Mouse (Mus musculus) leukemia stem cell, adult 10-12 weeks (primary cell): ENCODE measurements around the gene Duoxa1. TPM values are rescaled to one million over a fixed set of nuclear protein-coding genes. Genes with fewer than 3 reads are reported as not detected.

Source experiments
- polyA plus RNA-seq: library from polyadenylated mRNA; stranded (reverse); fragments of >175 nt; gene quantifications from 2 replicates; pipeline ENCODE4 v1.2.3, GENCODE M21; 2012; ENCODE audit warnings: low replicate concordance

Duoxa1 gene
- polyA plus RNA-seq = not detected in 2 replicates

DNA sequence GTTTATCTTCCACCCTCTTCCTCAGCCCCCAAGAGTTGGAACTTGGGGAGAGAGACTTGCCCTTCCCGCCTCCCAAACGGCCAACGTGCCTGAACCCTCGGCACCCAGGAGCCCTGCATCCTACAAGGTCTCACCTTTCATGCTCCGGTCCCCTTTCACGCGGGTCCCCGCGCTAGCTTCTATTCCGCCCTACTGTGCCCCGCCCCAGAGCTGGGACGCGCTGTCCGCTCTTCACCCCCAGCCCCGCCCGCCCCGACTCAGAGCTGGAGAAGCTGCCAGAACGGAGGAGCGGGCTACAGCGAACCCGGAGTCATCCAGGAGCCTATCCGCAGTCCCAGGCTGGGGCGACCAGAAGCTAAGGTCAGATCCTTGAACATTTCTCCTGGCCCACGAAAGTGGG lies at the start of gene Duoxa1:
Gene Duoxa1 (minus strand): TSS at position 195 of the 400 bp plus-strand sequence.

DNA sequence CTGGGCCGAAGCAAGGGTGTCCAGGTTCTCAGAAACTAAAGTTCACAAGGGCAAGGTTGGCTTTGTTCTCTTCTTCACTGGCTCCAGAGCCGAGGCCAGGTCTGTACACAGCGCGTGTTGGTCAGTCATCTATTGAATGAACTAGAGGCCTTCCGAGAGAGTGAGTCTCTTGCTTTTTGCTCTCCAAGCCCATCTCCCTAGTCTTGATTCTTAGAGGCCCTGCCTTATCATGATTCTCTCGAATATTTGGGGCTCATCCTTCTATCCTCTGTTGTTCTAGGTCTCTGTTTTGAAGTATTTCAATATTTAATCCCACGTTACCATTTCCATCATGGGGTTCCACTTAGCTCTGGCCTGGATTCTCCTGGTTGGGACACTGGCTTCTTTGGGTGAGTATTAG lies 1.8 kb upstream of the Duoxa1 start, which contains the start of gene Duox1:
Gene Duox1 (plus strand): TSS at position 301 of the 400 bp plus-strand sequence.

DNA sequence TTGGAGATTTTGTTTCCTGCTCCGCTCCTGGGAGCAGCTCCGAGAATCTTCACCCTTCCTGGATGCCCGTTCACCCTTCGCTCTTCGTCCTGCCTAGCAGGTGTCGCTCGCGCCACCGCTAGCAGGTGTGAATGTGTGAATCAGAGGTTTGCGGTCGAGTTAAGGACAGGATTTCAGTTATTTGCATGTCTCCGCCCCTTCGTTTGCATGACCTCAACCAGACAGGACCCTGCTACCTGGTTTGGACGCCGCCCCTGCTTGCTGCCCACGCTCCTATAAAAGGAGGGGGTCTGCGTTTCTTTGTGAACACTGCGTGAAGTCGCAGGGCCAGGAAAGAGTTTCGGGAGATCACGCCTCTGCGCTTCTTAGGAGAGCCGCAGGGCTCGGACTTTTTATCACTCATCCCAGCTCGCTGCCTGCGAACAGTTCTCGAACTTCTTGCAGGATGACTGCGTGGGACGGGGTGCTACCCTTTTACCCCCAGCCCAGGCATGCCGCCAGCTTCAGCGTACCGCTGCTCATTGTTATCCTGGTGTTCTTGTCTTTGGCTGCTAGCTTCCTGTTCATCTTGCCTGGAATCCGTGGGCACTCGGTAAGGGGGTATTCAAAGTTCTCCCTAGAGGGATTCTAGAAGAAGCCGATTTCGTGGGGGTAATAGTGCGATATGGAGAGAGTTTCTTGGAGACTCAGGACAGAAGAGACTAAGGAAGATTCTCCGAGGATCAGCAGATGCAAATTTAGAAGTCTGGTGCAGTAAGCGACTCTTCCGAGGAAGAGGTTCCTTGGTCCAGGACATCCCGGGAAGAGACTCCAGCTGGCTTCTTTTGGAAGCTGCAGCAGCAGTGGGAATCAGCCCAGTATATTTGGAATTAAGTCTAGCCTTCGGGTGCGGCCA lies 14.7 kb downstream of the Duoxa1 start, which contains the start of gene Duoxa2:
Gene Duoxa2 (plus strand): TSS at position 305 of the 895 bp plus-strand sequence.

DNA sequence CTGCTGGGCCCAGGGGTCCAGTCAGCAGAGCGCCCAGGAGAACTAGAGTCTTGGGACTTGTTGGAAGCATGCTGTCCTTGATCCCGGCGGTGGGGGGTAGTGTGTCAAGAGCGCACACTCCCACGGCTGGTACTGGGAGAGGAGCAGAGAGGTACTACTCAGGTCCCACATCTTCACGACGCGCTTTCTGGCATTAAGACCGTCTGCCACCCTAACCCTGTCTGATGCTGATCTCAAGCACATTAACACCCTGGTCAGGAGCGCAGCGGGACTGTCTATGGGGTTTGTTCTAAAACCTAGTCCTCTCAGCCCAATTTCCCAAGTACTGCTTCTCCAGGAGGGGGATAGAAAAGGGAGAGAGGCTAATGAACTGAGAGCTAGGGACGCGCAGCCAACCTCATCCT lies 15.4 kb downstream of the Duoxa1 start, which contains the start of gene Duox2:
Gene Duox2 (minus strand): TSS at position 354 of the 404 bp plus-strand sequence.

Other genes starting within 250 kb of the Duoxa1 start
- 0.95 and 1.5 TPM in 2 replicates for gene Spg11, start 195.3 kb downstream of the Duoxa1 start, polyA plus RNA-seq
- gene B2m, start 166.0 kb downstream of the Duoxa1 start, polyA plus RNA-seq = 35.5 and 49.1 TPM in 2 replicates
- 0.10 TPM in 1 of 2 replicates, not detected in the other for gene Trim69, start 153.0 kb downstream of the Duoxa1 start, polyA plus RNA-seq
- 0.07 TPM in 1 of 2 replicates, not detected in the other for gene Patl2, start 127.5 kb downstream of the Duoxa1 start, polyA plus RNA-seq
- gene Terb2, start 127.5 kb downstream of the Duoxa1 start, polyA plus RNA-seq = not detected in 2 replicates
- 4.3 and 4.7 TPM in 2 replicates for gene Sord, start 79.0 kb downstream of the Duoxa1 start, polyA plus RNA-seq
- not detected in 2 replicates for gene Duox2, start 15.3 kb downstream of the Duoxa1 start, polyA plus RNA-seq
- gene Duoxa2, start 14.8 kb downstream of the Duoxa1 start, polyA plus RNA-seq = not detected in 2 replicates
- not detected in 2 replicates for gene Duox1, start 1.9 kb upstream of the Duoxa1 start, polyA plus RNA-seq
- 15.5 and 30.8 TPM in 2 replicates for gene Shf, start 55.4 kb upstream of the Duoxa1 start, polyA plus RNA-seq
- 0.11 and 0.17 TPM in 2 replicates for gene Slc28a2, start 112.7 kb upstream of the Duoxa1 start, polyA plus RNA-seq
- gene Gm14085, start 171.2 kb upstream of the Duoxa1 start, polyA plus RNA-seq = not detected in 2 replicates